12 mouse cellular contexts compared by ENCODE assay signal in the genomic region with DNA sequence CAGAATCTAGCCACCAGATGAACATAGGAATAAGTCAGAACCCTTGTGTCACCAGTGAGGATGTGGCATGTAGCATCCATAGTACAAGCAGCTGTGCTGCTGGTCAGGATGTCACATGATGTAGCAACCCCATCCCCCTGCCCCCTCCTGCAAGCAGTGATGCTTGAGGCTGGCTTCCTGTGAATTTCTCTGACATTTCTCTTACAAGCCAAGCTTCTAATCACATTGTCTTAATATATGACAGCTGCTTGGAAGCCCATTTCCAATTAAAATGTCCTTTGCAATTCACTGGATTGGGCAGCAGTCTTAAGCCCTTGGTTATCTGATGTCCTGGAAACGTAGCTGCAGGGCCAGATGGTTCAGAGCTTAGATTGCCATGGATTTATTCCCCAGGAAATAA.
DNase-seq lines count a peak whose midpoint lies in the region; ATAC-seq lines count a peak whose summit lies in the region.
"Had no signal": no experiment of that assay in that cellular context is flagged by ENCODE, and none has a peak within 500 bp of the region (broad histone marks: within the 10 kb centered on the region; RNA-seq: fewer than 3 reads in every experiment).

No protein-coding gene starts in this region.

- no peak for ATAC-seq in frontal cortex, adult (ENCODE audit: low TSS enrichment)
- no peak for ATAC-seq in activated CD4-positive, CD25-positive, alpha-beta regulatory T cell, adult 4 months
- ATAC-seq: liver, embryonic 12.5 days had no signal

- peak; percentile 50 for DNase-seq in left cerebral cortex, postnatal 4 days
- DNase-seq in left cerebral cortex, adult 18-20 months (ENCODE audit: low spot score in 2 of 2) = no peak
- DNase-seq in brain, adult 2 months (ENCODE audit: low read depth, low spot score) = peak; percentile 68
- DNase-seq in cerebellum, adult 9-11 months = peak; percentile 31
- peak; percentile 7 to 28 for DNase-seq in thymus, postnatal 10 days (ENCODE audit: low spot score in 2 of 2)
- DNase-seq: adrenal gland, postnatal 10 days; kidney, adult 8-10 months; layer of hippocampus, postnatal 36 days; right cerebral cortex, adult 18-20 months had no signal

- intact Hi-C loops in left cerebral cortex, postnatal 4 days (cut with DNase I) = no loop called here

Comparison
In these comparisons a context has a peak if more than half of its experiments do, and no peak if none do; other contexts are left out.
1. DNase-seq: peak in left cerebral cortex, postnatal 4 days (single experiment), brain, adult 2 months (single experiment), cerebellum, adult 9-11 months (single experiment) and thymus, postnatal 10 days (2 of 2); none in left cerebral cortex, adult 18-20 months (0 of 2).